Mouse (Mus musculus): ENCODE data around the gene Gng3. TPM values are rescaled to one million over a fixed set of nuclear protein-coding genes. Genes with fewer than 3 reads are reported as not detected.

Gng3 gene
- polyA plus RNA-seq (2015; fragmentation: Illumina TruSeq; extraction: RNeasy Lipid Tissue Mini Kit (QIAGEN cat#74804); ENCODE audit: insufficient read depth, low read depth, low replicate concordance): not detected

DNA sequence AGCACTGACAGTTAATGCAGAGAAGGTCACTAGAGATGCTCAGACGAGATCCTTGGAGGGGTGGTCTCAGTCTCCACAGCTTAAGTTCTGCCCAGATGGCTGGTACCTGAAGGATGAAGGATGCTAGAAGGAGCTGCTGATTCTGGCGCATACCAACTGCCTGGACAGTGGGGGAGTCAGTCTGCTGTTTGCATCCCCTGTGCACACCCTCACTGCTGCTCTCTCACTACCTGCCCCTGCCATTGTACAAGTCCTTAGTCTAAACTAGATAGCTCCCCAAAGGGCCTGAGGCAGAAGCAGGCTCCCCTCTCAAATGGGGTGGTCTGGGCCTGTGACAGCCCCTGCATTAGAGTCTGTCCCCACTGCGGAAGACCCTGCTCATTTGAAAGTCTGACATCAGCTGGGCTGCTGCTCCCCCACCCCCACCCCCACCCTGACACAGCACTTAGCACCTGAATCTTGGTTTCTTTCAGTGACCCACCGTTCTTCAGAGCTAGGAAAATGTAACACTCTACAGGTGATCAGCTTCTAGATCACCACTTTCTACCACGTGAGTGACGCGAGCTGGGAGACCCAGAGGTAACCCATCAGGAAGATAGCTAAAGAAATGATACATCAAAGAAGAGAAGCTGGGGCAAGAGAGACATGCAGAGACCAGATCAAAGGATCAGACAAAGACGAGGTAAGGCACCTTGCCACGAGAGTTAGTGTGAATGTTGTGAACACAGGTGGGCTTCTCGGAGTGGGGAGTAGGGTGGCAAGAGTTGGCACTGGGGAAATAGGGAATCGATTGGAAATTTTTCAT, at the start of gene Gng3:
Gng3 (minus strand) TSS at position 92 of the 805 bp plus-strand sequence.

DNA sequence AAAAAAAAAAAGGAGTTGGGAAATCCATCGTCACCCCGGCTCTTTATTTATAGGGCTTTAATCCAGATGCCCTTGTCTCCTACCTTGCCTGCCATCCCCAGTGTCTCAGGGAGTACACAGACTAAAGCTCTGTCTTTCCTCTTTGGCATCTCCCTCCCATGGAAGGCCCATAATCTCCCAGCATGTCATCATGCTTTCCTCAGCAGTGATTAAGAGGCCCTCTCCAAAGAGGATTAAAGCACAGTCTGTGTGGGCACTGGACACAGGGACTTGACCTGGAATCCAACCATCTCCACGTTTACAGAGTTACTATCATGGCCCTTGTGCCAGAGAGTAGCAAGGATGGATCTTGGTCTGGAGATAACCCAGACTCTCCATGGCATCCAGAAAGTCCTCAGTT, 44.6 kb upstream of the Gng3 start, which contains the start of the genes Lbhd1 and Gm49403:
Lbhd1 (plus strand) TSS at position 117 of the 400 bp plus-strand sequence.
Gm49403 (plus strand) TSS at position 315 of the 400 bp plus-strand sequence.

DNA sequence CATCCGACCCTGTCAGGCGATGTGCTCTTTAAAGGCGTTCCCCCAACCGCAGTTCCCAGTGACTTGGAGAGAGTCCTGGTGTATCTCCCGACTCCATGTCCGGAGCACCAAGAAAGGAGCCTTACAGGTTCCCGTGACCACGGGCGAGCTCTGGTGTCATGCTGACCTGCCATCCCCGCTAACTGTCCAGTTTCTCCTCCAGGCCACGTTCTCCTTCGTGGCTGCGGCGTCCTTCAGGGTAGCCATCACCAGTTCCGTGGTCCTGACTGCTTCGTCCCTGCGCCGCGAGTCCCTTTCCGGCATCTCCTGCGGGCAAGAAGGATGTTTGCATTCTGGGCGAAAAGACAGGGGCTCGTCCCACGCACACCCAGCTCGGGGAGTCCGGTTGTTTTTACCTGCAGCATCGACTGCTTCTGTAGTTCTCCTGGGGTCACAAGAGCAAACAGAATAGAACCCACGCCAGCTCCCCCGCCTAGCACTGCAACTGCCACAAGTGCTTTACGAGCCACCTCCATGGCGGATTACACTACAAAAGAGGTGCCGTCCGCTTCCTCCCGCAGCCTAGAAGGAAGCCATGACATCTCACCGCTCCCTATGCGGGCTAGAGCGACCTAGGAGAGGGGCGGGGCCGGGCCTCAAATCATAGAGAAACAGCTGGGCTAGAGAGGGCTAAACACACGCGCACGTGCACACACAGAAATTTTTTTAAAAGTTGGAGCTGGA, 41.5 kb upstream of the Gng3 start, which contains the start of gene Uqcc3:
Uqcc3 (minus strand) TSS at position 613 of the 723 bp plus-strand sequence.

DNA sequence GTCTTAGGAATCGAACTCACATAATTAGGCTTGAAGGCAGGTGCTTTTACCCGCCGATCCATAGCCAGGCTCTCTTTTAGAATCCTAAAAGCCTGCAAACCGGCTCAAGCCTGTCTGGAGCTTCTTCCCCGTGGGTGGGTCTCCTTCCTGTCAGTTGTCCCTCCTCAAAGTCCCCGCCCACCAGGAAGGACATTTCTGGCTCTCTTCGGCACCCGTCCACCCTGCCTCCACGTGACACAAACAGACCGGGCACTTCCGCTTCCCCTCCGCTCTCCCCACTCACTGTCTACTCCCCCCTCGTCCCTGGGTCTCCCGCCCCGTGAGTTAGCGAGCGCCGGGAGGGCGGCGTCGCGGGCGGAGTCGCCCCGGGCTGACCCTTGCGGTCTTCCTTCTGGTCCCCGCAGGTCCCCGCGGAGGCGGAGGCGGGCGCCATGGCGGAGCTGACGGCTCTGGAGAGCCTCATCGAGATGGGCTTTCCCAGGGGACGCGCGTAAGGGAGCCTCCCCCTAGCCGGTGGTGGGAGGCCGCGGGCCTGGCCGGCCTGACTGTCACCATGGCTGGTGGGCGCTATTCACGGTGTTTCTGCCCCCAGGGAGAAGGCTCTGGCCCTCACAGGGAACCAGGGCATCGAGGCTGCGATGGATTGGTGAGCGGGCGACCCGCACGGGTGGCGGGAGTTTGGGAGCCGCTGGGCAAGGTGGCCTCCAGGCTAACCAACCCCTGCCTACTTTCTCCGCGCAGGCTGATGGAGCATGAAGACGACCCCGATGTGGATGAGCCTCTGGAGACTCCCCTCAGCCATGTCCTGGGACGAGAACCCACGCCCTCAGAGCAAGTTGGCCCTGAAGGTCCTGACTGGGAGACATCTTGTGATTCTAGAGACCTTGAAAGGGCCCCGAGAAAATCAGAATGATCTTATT, 32.5 kb upstream of the Gng3 start, which contains the start of gene Ubxn1:
Ubxn1 (plus strand) TSS at position 230 of the 920 bp plus-strand sequence.

DNA sequence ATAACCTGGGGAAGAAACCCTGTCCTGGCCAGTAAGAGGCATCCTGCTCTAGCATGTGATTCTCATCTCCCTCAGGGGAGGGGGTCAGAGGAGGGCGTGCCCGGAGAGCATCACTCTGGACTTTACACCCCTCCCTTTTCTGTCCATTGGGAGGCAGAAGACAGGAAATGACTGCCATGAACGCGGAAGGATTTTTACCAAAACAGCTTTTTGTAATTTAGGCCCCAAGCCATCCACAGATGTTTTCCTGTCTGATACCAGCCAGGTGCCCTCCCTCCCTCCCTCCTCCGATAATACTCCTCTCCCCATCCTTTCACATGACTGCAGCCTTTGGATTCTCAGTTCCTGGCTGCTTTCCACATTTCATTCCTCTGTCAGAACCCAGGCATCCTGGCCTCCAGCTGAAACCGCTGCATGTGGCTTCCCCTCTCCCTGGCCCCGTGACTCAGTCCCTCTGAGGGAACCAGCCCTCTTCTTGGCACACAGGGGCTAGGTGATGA, 11.5 kb upstream of the Gng3 start, which contains the start of gene Lrrn4cl:
Lrrn4cl (plus strand) TSS at position 367 of the 500 bp plus-strand sequence.

DNA sequence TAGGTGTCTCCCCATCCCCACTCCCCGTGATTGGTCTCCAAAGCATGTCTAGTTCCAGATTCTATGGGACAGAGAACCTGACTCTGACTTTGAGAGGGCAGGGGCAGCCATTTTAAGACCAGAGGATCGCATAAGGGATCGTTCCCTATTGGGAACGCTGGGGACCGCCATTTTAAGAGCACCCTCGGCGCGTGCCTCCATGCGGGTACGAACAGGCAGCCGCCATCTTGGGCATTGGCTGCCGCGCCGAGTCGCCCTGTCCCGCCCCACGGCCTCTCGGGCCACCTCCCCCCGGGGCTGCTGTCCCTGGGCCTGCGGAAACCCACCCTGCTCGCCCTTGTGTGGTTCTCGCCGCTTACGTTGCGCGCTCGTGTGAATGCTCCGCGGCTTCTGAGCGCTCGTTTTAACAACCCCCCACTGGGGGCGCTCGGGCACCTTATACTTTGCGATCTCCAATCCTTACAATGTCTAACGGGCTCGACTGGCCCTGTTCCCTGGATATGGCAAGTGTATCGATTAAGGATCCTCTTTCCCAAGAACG, 1.7 kb downstream of the Gng3 start, which contains the start of gene Bscl2:
Bscl2 (plus strand) TSS at position 217 of the 541 bp plus-strand sequence.

DNA sequence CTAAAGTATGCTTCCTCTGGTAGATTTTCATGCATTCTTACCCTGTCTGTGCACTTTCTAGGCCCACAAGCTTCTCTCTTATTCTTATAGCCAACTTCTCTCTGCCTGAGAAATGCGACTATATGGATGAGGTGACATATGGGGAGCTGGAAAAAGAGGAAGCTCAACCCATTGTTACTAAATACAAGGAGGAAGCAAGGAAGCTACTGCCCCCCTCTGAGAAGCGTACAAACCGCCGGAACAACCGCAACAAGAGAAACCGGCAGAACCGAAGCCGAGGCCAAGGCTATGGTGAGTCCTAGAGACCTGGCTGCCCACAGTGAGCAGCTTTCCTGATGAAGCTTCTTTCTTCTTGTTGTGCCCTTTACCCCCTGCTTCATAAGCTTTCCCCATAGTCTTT, 9.3 kb downstream of the Gng3 start, which contains the start of gene AC129217.1:
AC129217.1 (plus strand) TSS at position 114 of the 400 bp plus-strand sequence.

DNA sequence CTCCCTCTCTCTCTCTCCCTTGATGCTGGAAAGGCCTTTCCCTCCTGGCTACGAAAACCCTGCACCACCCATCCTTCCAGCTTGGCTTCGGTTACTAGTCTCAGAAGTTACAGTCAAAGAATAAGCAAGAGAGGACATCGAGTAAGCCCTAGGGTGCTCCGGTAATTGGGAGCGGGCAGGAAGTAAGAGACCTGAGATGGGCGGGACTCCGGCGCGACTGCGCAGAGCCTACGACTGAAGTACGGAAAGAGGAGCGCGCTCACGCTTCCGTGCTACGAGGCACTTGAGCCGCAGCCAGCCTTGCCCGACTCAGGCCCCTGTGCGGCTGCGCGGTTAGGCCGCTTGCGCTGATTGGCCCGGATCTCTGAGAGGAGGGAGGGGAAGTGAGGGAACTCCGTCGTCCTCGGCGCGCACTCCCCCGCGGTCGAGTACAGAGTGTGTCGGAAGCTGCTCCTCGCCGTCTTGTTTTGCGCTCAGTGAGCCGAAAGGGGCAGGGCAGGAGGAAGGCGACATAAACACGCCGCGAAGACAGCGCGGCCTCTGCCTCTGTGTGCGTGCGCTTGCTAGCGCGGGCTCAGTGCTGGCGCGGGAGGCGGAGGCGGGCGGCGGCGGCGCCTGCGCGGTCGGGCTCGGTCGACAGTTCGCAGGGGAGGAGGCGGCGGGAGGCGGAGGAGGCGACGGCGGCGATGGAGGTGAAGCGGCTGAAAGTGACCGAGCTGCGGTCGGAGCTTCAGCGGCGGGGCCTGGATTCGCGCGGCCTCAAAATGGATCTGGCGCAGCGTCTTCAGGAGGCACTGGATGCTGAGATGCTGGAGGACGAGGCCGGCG, 19.2 kb downstream of the Gng3 start, which contains the start of gene Hnrnpul2:
Hnrnpul2 (plus strand) TSS at position 415 of the 828 bp plus-strand sequence.

DNA sequence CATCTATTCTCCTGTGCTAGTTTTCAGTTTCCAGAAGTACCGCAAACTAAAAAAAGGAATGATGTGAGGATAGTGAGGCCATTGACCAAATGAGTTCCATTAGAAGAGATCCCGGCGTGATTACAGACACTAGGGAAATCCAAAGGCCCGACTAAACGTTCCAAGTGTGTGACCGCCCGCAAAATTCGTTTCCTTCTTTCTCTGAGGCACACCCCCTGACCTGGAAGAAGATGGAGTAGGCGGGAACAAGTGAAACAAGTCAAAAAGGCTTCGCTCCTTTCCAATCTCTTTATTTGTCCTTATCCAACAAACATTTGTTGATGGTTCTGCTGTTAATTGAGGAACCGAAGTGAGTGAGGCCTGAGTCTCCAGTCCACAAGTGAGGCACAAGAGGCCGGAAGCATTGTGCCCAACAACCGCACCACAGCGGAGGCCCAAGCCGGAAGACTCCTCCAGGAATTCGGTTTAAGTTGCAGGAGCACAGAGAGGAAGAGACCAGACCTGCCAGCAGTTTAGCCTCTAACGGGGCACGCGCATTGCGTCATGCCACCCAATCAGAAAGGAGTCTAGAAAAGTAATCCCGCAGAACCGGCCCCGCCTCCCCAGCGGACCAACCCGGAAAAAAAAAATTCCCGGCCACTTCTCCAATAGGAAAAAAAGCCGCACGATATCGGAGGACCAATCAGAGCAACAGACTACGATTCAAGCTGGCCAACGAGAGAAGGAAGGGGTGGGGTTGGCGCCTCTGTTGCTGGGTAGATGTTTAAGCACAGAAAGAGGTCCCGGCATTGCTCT, 20.0 kb downstream of the Gng3 start, which contains the start of gene Ttc9c:
Ttc9c (minus strand) TSS at position 533 of the 795 bp plus-strand sequence.

DNA sequence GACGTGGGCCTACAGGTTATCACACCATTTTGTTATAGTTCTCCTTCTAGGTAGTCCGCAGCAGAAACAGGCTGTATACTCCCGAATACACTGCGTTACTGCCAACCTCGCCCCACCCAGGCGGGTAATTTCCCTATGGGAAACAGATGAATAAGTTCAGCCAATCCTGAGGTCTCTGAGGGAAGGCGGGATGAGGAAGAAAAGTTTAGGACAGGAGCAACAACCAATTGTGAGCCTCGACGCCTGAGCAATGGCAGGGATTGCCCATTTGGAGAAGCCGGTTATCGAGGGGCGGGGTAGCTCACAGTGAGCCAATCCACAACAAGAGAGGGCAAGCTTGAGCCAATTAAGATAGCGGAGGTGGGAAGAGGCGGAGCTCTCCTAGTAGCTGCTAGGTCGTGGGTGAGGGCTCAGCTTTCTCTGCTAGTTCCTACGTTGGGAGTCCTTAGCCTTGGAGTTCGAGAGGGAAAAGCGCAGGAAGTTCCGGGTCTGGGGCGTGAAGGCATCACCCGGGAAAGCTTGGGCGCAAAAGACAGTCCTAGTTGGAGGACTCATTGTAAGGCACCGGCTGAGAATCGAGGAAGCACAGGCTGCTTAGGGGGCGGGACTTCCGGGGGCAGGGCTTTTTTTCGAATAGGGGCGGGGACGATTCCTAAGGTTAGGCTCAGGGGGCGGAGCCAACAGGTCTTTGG, 36.7 kb downstream of the Gng3 start, which contains the start of gene Zbtb3:
Zbtb3 (plus strand) TSS at position 426 of the 692 bp plus-strand sequence.

DNA sequence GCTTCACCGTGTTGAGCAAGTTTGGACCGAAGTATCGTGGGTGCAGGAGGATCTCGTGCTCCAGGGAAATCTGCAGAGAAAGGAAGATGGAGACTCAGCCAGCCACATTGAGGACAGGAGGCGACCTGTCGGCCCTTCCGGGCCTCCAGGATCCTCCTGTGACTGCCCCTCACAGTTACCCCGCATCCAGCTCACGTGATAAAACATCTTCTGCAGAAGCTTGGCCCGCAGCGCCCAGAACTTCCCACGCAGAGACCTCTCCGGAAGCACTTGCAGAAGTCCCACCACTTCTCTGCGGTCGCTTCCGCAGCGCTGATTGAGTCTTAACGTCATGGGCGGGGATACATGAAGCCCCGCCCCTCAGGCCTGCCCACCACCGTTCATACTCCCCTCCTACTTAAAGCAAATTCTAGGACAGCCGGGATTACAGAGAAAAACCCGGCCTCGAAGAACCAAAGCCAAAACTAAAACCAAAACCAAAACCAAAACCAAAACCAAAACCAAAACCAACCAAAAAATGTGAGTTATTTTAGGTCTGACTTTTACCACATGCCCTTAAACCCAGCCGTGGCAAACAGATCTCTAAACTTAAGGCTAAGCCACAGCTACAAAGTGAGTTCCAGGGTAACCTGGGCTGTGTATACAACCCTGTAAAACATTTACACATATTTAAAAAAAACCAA, 40.6 kb downstream of the Gng3 start, which contains the start of gene Polr2g:
Polr2g (minus strand) TSS at position 314 of the 683 bp plus-strand sequence.

Other genes starting within 250 kb of the Gng3 start
- not detected for gene Slc22a8, start 247.9 kb downstream of the Gng3 start, polyA plus RNA-seq (2015; fragmentation: Illumina TruSeq; extraction: RNeasy Lipid Tissue Mini Kit (QIAGEN cat#74804); ENCODE audit: insufficient read depth, low read depth, low replicate concordance)
- not detected for gene Slc22a6, start 221.2 kb downstream of the Gng3 start, polyA plus RNA-seq (2015; fragmentation: Illumina TruSeq; extraction: RNeasy Lipid Tissue Mini Kit (QIAGEN cat#74804); ENCODE audit: insufficient read depth, low read depth, low replicate concordance)
- 0.18 TPM for gene Chrm1, start 175.4 kb downstream of the Gng3 start, polyA plus RNA-seq (2015; fragmentation: Illumina TruSeq; extraction: RNeasy Lipid Tissue Mini Kit (QIAGEN cat#74804); ENCODE audit: insufficient read depth, low read depth, low replicate concordance)
- 80.3 TPM for gene Slc3a2, start 115.8 kb downstream of the Gng3 start, polyA plus RNA-seq (2015; fragmentation: Illumina TruSeq; extraction: RNeasy Lipid Tissue Mini Kit (QIAGEN cat#74804); ENCODE audit: insufficient read depth, low read depth, low replicate concordance)
- gene Wdr74, start 103.4 kb downstream of the Gng3 start, polyA plus RNA-seq (2015; fragmentation: Illumina TruSeq; extraction: RNeasy Lipid Tissue Mini Kit (QIAGEN cat#74804); ENCODE audit: insufficient read depth, low read depth, low replicate concordance): 35.4 TPM
- not detected for gene 1700092M07Rik, start 98.5 kb downstream of the Gng3 start, polyA plus RNA-seq (2015; fragmentation: Illumina TruSeq; extraction: RNeasy Lipid Tissue Mini Kit (QIAGEN cat#74804); ENCODE audit: insufficient read depth, low read depth, low replicate concordance)
- 67.2 TPM for gene Stx5a, start 97.8 kb downstream of the Gng3 start, polyA plus RNA-seq (2015; fragmentation: Illumina TruSeq; extraction: RNeasy Lipid Tissue Mini Kit (QIAGEN cat#74804); ENCODE audit: insufficient read depth, low read depth, low replicate concordance)
- 127 TPM for gene Nxf1, start 82.1 kb downstream of the Gng3 start, polyA plus RNA-seq (2015; fragmentation: Illumina TruSeq; extraction: RNeasy Lipid Tissue Mini Kit (QIAGEN cat#74804); ENCODE audit: insufficient read depth, low read depth, low replicate concordance)
- gene Tmem223, start 68.2 kb downstream of the Gng3 start, polyA plus RNA-seq (2015; fragmentation: Illumina TruSeq; extraction: RNeasy Lipid Tissue Mini Kit (QIAGEN cat#74804); ENCODE audit: insufficient read depth, low read depth, low replicate concordance): 32.1 TPM
- gene Tmem179b, start 64.7 kb downstream of the Gng3 start, polyA plus RNA-seq (2015; fragmentation: Illumina TruSeq; extraction: RNeasy Lipid Tissue Mini Kit (QIAGEN cat#74804); ENCODE audit: insufficient read depth, low read depth, low replicate concordance): 17.0 TPM
- 0.76 TPM for gene Taf6l, start 52.8 kb downstream of the Gng3 start, polyA plus RNA-seq (2015; fragmentation: Illumina TruSeq; extraction: RNeasy Lipid Tissue Mini Kit (QIAGEN cat#74804); ENCODE audit: insufficient read depth, low read depth, low replicate concordance)
- gene Polr2g, start 40.6 kb downstream of the Gng3 start, polyA plus RNA-seq (2015; fragmentation: Illumina TruSeq; extraction: RNeasy Lipid Tissue Mini Kit (QIAGEN cat#74804); ENCODE audit: insufficient read depth, low read depth, low replicate concordance): 17.1 TPM
- not detected for gene Zbtb3, start 36.6 kb downstream of the Gng3 start, polyA plus RNA-seq (2015; fragmentation: Illumina TruSeq; extraction: RNeasy Lipid Tissue Mini Kit (QIAGEN cat#74804); ENCODE audit: insufficient read depth, low read depth, low replicate concordance)
- 4.5 TPM for gene Ttc9c, start 19.9 kb downstream of the Gng3 start, polyA plus RNA-seq (2015; fragmentation: Illumina TruSeq; extraction: RNeasy Lipid Tissue Mini Kit (QIAGEN cat#74804); ENCODE audit: insufficient read depth, low read depth, low replicate concordance)
- 20.7 TPM for gene Hnrnpul2, start 19.2 kb downstream of the Gng3 start, polyA plus RNA-seq (2015; fragmentation: Illumina TruSeq; extraction: RNeasy Lipid Tissue Mini Kit (QIAGEN cat#74804); ENCODE audit: insufficient read depth, low read depth, low replicate concordance)
- gene AC129217.1, start 9.4 kb downstream of the Gng3 start, polyA plus RNA-seq (2015; fragmentation: Illumina TruSeq; extraction: RNeasy Lipid Tissue Mini Kit (QIAGEN cat#74804); ENCODE audit: insufficient read depth, low read depth, low replicate concordance): not detected
- gene Bscl2, start 1.7 kb downstream of the Gng3 start, polyA plus RNA-seq (2015; fragmentation: Illumina TruSeq; extraction: RNeasy Lipid Tissue Mini Kit (QIAGEN cat#74804); ENCODE audit: insufficient read depth, low read depth, low replicate concordance): 31.5 TPM
- gene Lrrn4cl, start 11.6 kb upstream of the Gng3 start, polyA plus RNA-seq (2015; fragmentation: Illumina TruSeq; extraction: RNeasy Lipid Tissue Mini Kit (QIAGEN cat#74804); ENCODE audit: insufficient read depth, low read depth, low replicate concordance): 4.9 TPM
- gene Ubxn1, start 32.3 kb upstream of the Gng3 start, polyA plus RNA-seq (2015; fragmentation: Illumina TruSeq; extraction: RNeasy Lipid Tissue Mini Kit (QIAGEN cat#74804); ENCODE audit: insufficient read depth, low read depth, low replicate concordance): 28.6 TPM
- 15.0 TPM for gene Uqcc3, start 41.7 kb upstream of the Gng3 start, polyA plus RNA-seq (2015; fragmentation: Illumina TruSeq; extraction: RNeasy Lipid Tissue Mini Kit (QIAGEN cat#74804); ENCODE audit: insufficient read depth, low read depth, low replicate concordance)
- gene Lbhd1, start 44.5 kb upstream of the Gng3 start, polyA plus RNA-seq (2015; fragmentation: Illumina TruSeq; extraction: RNeasy Lipid Tissue Mini Kit (QIAGEN cat#74804); ENCODE audit: insufficient read depth, low read depth, low replicate concordance): 7.5 TPM
- gene Gm49403, start 44.7 kb upstream of the Gng3 start, polyA plus RNA-seq (2015; fragmentation: Illumina TruSeq; extraction: RNeasy Lipid Tissue Mini Kit (QIAGEN cat#74804); ENCODE audit: insufficient read depth, low read depth, low replicate concordance): not detected
- 7.3 TPM for gene 1810009A15Rik, start 49.7 kb upstream of the Gng3 start, polyA plus RNA-seq (2015; fragmentation: Illumina TruSeq; extraction: RNeasy Lipid Tissue Mini Kit (QIAGEN cat#74804); ENCODE audit: insufficient read depth, low read depth, low replicate concordance)
- gene Gm49416, start 49.7 kb upstream of the Gng3 start, polyA plus RNA-seq (2015; fragmentation: Illumina TruSeq; extraction: RNeasy Lipid Tissue Mini Kit (QIAGEN cat#74804); ENCODE audit: insufficient read depth, low read depth, low replicate concordance): not detected
- 4.9 TPM for gene Ints5, start 53.8 kb upstream of the Gng3 start, polyA plus RNA-seq (2015; fragmentation: Illumina TruSeq; extraction: RNeasy Lipid Tissue Mini Kit (QIAGEN cat#74804); ENCODE audit: insufficient read depth, low read depth, low replicate concordance)
- gene Ganab, start 58.9 kb upstream of the Gng3 start, polyA plus RNA-seq (2015; fragmentation: Illumina TruSeq; extraction: RNeasy Lipid Tissue Mini Kit (QIAGEN cat#74804); ENCODE audit: insufficient read depth, low read depth, low replicate concordance): 50.2 TPM
- 18.1 TPM for gene B3gat3, start 81.2 kb upstream of the Gng3 start, polyA plus RNA-seq (2015; fragmentation: Illumina TruSeq; extraction: RNeasy Lipid Tissue Mini Kit (QIAGEN cat#74804); ENCODE audit: insufficient read depth, low read depth, low replicate concordance)
- gene Rom1, start 90.2 kb upstream of the Gng3 start, polyA plus RNA-seq (2015; fragmentation: Illumina TruSeq; extraction: RNeasy Lipid Tissue Mini Kit (QIAGEN cat#74804); ENCODE audit: insufficient read depth, low read depth, low replicate concordance): 0.74 TPM
- 11.7 TPM for gene Eml3, start 90.4 kb upstream of the Gng3 start, polyA plus RNA-seq (2015; fragmentation: Illumina TruSeq; extraction: RNeasy Lipid Tissue Mini Kit (QIAGEN cat#74804); ENCODE audit: insufficient read depth, low read depth, low replicate concordance)
- 16.1 TPM for gene Mta2, start 102.7 kb upstream of the Gng3 start, polyA plus RNA-seq (2015; fragmentation: Illumina TruSeq; extraction: RNeasy Lipid Tissue Mini Kit (QIAGEN cat#74804); ENCODE audit: insufficient read depth, low read depth, low replicate concordance)
- gene Tut1, start 114.7 kb upstream of the Gng3 start, polyA plus RNA-seq (2015; fragmentation: Illumina TruSeq; extraction: RNeasy Lipid Tissue Mini Kit (QIAGEN cat#74804); ENCODE audit: insufficient read depth, low read depth, low replicate concordance): 7.9 TPM
- gene Eef1g, start 127.8 kb upstream of the Gng3 start, polyA plus RNA-seq (2015; fragmentation: Illumina TruSeq; extraction: RNeasy Lipid Tissue Mini Kit (QIAGEN cat#74804); ENCODE audit: insufficient read depth, low read depth, low replicate concordance): 169 TPM
- gene Ahnak, start 150.1 kb upstream of the Gng3 start, polyA plus RNA-seq (2015; fragmentation: Illumina TruSeq; extraction: RNeasy Lipid Tissue Mini Kit (QIAGEN cat#74804); ENCODE audit: insufficient read depth, low read depth, low replicate concordance): 32.2 TPM
- 28.0 TPM for gene Scgb1a1, start 248.8 kb upstream of the Gng3 start, polyA plus RNA-seq (2015; fragmentation: Illumina TruSeq; extraction: RNeasy Lipid Tissue Mini Kit (QIAGEN cat#74804); ENCODE audit: insufficient read depth, low read depth, low replicate concordance)